Mouse (Mus musculus) v-Abl transformed pro-B cells (cell line): ENCODE data around the gene Slc9a9.

Experiments used
- in situ Hi-C, 2 experiments: fragments of 400-800 bp; cut with MboI; formaldehyde crosslinking; loops; one replicate each; pipeline ENCODE4 v1.15.1; 2025; ENCODE audit not compliant: unreplicated experiment in 2 of 2

The Slc9a9 gene

GRCm38 (mm10) chr9:95042420-95042819 is 372.7 kb downstream of the Slc9a9 start:
- in situ Hi-C loops = loop anchor here (25.0 kb wide), 3 partner anchors 455 to 820 kb away; partner anchors contain the start of gene Atr (in 1 of the 2)

DNA sequence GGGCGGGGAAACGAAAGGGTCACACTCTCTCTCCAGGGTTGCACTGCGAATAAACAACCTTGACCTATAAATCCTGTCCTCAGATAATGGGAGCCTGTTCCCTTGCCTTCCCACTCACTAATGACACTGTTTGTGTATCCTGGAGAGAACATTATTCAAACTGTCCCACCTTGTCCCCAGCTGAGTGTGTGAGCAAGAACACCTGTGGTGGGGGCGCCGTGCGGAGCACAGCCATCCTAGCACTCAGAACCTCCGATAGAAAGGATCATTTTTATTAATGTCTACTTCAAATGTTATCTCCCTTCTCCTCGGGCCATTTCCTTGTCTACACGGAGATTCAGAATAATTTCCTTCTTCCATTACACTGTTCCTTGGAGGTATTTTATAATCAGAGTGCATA is 382.5 kb downstream of the Slc9a9 start:
- in situ Hi-C loops = loop anchor here in 1 of 2 experiments (10.0 kb wide), 1 partner anchor 403 kb away; no protein-coding TSS in a partner anchor

DNA sequence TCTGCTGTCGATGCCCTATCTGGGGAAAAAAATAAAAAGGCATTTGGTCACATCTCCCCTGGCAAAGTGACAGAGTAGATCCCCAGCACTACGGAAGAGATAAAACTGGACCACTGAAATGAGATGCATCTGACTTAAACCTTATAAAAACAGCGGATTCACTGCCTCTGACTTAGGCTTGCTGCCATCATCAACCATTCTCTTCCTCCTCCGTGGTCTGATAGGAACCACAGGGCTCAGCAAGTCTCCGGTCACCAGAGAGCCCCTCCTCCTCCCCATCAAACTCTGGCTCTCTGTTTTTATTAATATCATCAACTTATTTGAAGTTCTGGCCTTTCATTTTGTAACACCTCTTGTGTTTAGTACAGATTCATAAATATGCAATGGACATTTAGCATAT is 383.5 kb downstream of the Slc9a9 start:
- in situ Hi-C loops = loop anchor here in 1 of 2 experiments (10.0 kb wide), 1 partner anchor 402 kb away; no protein-coding TSS in a partner anchor

DNA sequence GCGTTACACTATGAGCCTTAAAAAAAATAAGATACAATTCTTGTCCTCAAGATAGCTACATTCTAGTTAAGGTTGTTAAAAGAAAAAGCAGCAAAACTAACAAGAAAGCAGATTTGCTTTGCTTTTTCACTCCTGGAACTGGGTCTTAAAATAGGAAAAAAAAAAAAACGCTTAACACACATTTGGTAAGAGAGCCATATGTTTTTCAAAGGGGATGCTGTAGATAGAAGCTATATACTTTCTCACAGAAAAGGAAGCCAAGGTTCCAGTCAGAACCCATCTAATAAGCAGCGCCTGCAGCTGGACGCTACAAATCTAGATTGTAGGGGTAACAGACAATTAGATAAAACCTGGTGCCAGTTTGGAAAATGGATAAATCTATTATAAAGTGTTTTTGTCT is 386.1 kb downstream of the Slc9a9 start:
- in situ Hi-C loops = loop anchor here in 1 of 2 experiments (10.0 kb wide), 1 partner anchor 399 kb away; no protein-coding TSS in a partner anchor

DNA sequence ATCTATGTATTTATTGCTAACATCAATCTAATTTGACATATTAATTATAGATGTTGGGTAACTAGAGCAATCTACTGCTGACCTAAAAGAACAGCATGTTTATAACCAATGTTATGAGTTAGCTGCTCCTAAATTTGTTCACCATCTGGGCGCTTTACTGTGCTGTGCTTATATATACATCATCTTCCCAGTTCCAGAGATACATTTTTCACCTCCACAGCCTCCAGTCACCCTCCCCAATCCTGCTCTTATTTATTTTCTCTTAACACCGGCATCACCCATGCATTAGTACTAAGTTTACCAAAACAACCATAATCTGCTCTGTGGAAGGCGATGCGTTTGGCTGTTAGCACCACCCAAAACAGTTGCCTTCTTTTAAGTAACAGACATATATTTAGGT is 391.0 kb downstream of the Slc9a9 start:
- in situ Hi-C loops = no loop called here

- in situ Hi-C loops = no loop called here
Observed at GRCm38 (mm10) chr9:95067037-95067436, 397.3 kb downstream of the Slc9a9 start.

DNA sequence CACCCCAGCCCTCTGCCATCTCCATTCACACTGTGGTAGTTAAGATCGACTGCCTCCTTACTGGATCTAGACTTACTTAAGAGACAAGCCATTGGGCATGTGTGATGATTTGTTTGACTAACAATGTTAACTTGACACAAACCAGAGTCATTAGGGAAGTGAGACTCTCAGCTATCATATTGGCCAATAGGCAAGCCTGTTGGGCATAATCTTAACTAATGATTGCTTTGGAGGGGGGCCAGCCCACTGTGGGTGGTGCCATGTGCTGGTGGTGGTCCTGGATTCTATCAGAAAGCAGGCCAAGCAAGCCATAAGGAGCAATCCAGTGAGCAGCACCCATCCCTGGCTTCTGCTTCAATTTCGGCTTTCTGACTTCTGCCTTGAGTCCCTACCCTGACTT is 398.8 kb downstream of the Slc9a9 start:
- in situ Hi-C loops = no loop called here

- in situ Hi-C loops = no loop called here
Observed at GRCm38 (mm10) chr9:95070832-95071519, 401.3 kb downstream of the Slc9a9 start.

GRCm38 (mm10) chr9:95072450-95072955 is 402.8 kb downstream of the Slc9a9 start:
- in situ Hi-C loops = no loop called here

DNA sequence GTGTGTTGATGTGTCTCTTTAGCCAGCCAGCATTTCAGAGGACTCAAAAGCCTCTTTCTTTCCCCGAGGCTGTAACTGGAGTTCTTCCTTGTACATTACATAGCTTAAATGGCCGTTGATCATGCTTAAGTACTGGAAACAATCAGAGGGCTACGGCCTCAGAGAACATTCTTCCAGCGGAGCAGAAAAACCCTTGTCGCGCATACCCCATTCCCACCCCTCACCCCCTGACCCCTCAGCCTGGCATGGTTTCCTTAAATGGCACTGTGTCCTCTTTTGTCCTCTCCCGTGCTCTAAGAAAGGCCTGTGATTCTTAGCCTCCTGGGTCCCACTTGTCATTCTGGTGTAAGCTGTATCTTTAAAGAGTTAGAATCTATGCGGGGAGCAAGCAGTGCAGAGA is 404.0 kb downstream of the Slc9a9 start:
- in situ Hi-C loops = no loop called here

- in situ Hi-C loops = no loop called here
Observed at GRCm38 (mm10) chr9:95075856-95076255, 406.1 kb downstream of the Slc9a9 start.

- in situ Hi-C loops = no loop called here
Observed at GRCm38 (mm10) chr9:95077938-95078337, 408.2 kb downstream of the Slc9a9 start.

- in situ Hi-C loops = no loop called here
Observed at GRCm38 (mm10) chr9:95078626-95079025, 408.9 kb downstream of the Slc9a9 start.

DNA sequence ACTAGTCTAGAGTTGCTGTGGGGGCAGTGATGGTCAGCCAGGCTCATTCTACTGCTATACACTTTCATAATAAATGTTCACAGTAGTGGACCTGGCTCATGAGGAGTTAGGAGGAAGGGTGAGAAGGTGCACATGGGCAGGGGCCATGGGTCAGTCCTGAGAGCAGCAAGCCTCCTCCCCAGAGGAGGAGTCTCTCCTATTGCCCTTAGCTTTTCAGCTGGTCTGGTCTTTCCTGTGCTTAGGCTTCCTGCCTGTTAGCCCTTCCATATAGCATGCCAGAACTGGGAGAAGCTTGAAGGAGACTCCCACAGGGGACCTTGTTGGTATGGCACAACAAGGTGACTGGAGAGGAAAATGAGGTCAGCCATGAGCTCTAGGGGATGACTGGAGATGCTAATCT is 410.2 kb downstream of the Slc9a9 start:
- in situ Hi-C loops = no loop called here

- in situ Hi-C loops = no loop called here
Observed at GRCm38 (mm10) chr9:95086109-95086821, 416.6 kb downstream of the Slc9a9 start.

- in situ Hi-C loops = no loop called here
Observed at GRCm38 (mm10) chr9:95088221-95088620, 418.5 kb downstream of the Slc9a9 start.

GRCm38 (mm10) chr9:95089050-95089449 is 419.3 kb downstream of the Slc9a9 start:
- in situ Hi-C loops = no loop called here

DNA sequence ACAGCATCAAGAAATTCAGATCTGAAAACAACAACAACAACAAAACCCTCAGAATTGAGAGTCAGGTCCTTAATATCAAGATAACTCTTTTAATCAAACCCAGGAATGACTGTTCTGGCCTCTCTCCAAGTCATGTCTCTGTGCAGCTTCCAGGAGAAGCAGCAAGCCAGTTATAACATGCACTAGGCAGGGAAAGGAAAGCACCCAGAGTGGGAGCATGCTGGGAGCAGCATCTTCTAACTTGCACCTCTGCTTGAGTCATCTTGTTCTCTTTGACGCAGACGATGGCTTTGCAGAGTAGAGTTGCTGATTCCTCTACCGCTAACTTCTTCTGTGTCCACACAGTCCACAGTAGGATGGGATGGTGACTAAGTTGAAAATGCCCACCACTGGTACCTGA is 426.8 kb downstream of the Slc9a9 start:
- in situ Hi-C loops = no loop called here

DNA sequence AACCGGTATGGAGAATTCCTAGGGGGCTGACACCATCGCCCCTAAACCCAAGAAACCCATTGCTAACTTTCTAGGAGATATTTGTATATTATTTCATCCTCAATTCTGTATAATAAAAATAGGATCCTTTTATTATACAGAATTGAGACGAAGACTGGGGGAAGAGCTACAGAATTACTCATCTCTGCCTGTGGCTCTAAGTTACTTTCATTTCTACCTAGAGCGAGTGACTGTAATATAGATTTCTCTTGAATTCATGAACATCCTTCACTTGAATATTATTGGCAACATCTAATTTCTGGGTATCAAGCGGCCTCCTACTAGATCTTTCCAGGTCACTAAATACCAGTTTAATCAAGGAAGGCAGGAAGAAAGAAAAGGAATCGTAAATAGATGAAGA is 436.1 kb downstream of the Slc9a9 start:
- in situ Hi-C loops = no loop called here

- in situ Hi-C loops = loop anchor here in 1 of 2 experiments (10.0 kb wide), 1 partner anchor 165 kb away; no protein-coding TSS in a partner anchor
Observed at GRCm38 (mm10) chr9:95109799-95110198, 440.1 kb downstream of the Slc9a9 start.

DNA sequence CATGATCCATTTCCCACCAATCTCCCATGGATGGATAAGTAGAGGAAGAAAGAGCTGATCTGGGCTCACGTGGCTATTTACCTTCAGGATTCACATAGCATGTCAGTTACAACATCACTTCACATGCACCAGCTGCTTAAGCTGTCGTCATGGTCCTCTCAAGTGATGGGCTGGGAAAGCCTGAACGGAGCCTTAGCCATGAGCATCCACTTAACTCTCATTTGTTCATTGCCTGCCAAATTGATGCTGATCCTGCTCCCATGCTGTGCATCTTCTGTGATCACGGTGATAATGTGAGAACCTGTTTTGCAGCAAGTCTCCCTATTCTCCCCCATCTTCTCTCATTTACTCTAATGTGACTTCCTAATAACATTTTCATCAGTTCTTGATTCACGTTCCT is 441.1 kb downstream of the Slc9a9 start:
- in situ Hi-C loops = loop anchor here in 1 of 2 experiments (10.0 kb wide), 1 partner anchor 166 kb away; no protein-coding TSS in a partner anchor
